Mouse (Mus musculus) liver, adult (tissue): ENCODE data around the gene Kcnk3.

Experiments used
- GATA4 ChIP-seq: IDR thresholded peaks from 2 replicates; pipeline ENCODE4 v1.6.1; 2014; ENCODE audit warnings: mild to moderate bottlenecking, low read length; ENCODE audit not compliant: insufficient replicate concordance

Gene Kcnk3

GRCm38 (mm10) chr5:30666391-30667195, 78.6 kb downstream of the Kcnk3 start, which contains the start of gene Cenpa:
TSS of gene Cenpa (plus strand) at chr5:30666777.
- TF ChIP-seq GATA4, result peak; percentile 83; the same call in 1 of the 2 replicates

GRCm38 (mm10) chr5:30667215-30667614, 79.2 kb downstream of the Kcnk3 start:
- TF ChIP-seq GATA4, result no peak

GRCm38 (mm10) chr5:30667686-30668085, 79.7 kb downstream of the Kcnk3 start:
- no peak for TF ChIP-seq GATA4

GRCm38 (mm10) chr5:30668637-30669495, 80.9 kb downstream of the Kcnk3 start:
- TF ChIP-seq GATA4, result no peak

GRCm38 (mm10) chr5:30669496-30669830, 81.5 kb downstream of the Kcnk3 start:
- TF ChIP-seq GATA4, result no peak

GRCm38 (mm10) chr5:30670091-30670490, 82.1 kb downstream of the Kcnk3 start:
- TF ChIP-seq GATA4, result no peak

- TF ChIP-seq GATA4, result no peak
Measured at GRCm38 (mm10) chr5:30674001-30674400, 86.0 kb downstream of the Kcnk3 start.
